Mouse (Mus musculus) myocyte (in vitro differentiated cells): ENCODE measurements around the gene Mkrn2os.

Experiments used
- CEBPB ChIP-seq: IDR thresholded peaks from 2 replicates; pipeline ENCODE4 v1.6.1; 2011; ENCODE audit warnings: mild to moderate bottlenecking, moderate library complexity; ENCODE audit not compliant: poor library complexity, insufficient read depth, severe bottlenecking
- E2F4 ChIP-seq: IDR thresholded peaks from one replicate; pipeline ENCODE4 v1.6.1; 2011; ENCODE audit warnings: mild to moderate bottlenecking, control low read depth, moderate library complexity; ENCODE audit not compliant: insufficient read depth
- MAX ChIP-seq: IDR thresholded peaks from one replicate; pipeline ENCODE4 v1.6.1; 2011; ENCODE audit warnings: low read depth, mild to moderate bottlenecking, control low read depth
- MYOD1 ChIP-seq, 3 experiments: IDR thresholded peaks; one replicate each; pipeline ENCODE4 v1.6.1; 2011; ENCODE audit warnings: control low read depth in 2 of 3, low read depth in 2 of 3, mild to moderate bottlenecking in 2 of 3, moderate library complexity in 1 of 3; ENCODE audit not compliant: insufficient read length in 2 of 3, control insufficient read depth in 1 of 3
- MYOG ChIP-seq, 3 experiments: IDR thresholded peaks; one replicate each; pipeline ENCODE4 v1.6.1; 2011; ENCODE audit warnings: control low read depth in 2 of 3, low read depth in 2 of 3, mild to moderate bottlenecking in 2 of 3; ENCODE audit not compliant: insufficient read length in 2 of 3, control insufficient read depth in 1 of 3, insufficient read depth in 1 of 3
- POLR2A ChIP-seq: IDR thresholded peaks from one replicate; pipeline ENCODE4 v1.6.1; 2011; ENCODE audit warnings: low read depth, mild to moderate bottlenecking, control low read depth, moderate library complexity; ENCODE audit not compliant: insufficient read length
- POLR2AphosphoS2 ChIP-seq: IDR thresholded peaks from one replicate; pipeline ENCODE4 v1.6.1; 2011; ENCODE audit warnings: low read depth, control low read depth; ENCODE audit not compliant: insufficient read length
- SRF ChIP-seq: IDR thresholded peaks from one replicate; pipeline ENCODE4 v1.6.1; 2011; ENCODE audit warnings: low read depth; ENCODE audit not compliant: control insufficient read depth, insufficient read length
- USF1 ChIP-seq: IDR thresholded peaks from one replicate; pipeline ENCODE4 v1.6.1; 2011; ENCODE audit warnings: low read depth, mild to moderate bottlenecking, control low read depth, moderate library complexity

DNA sequence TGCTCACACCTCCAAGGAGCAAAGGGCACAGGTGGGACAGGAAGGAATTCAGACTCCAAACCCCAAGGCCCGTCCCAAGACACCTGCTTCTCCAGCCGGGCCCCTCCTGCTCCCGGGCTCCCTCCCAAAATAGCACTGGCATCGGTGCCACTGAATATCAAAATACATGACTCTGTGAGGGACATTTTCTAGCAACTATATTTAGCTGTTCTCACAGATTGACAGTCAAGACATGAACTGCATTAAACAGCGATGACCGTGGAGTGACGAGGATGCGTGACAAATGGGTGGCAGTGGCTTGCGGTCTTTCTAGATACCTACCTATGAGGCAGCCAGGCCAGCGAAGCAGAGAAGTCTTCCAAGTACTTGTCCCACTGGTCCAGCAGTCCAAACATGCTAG lies 6.1 kb downstream of the Mkrn2os start:
- TF ChIP-seq POLR2A, result no peak
- no peak for TF ChIP-seq USF1
- TF ChIP-seq CEBPB, result no peak
- no peak for TF ChIP-seq E2F4
- peak in 1 of 3 experiments; percentile 22 for TF ChIP-seq MYOG (IDR thresholded peaks at IDR 0.05; ENCODE audit: control insufficient read depth in 1 of 3, insufficient read depth in 1 of 3, insufficient read length in 2 of 3, low read depth in 2 of 3)
- TF ChIP-seq MYOD1 (IDR thresholded peaks at IDR 0.05; ENCODE audit: control insufficient read depth in 1 of 3, insufficient read length in 2 of 3, low read depth in 2 of 3), result peak in 1 of 3 experiments; percentile 38
- TF ChIP-seq MAX, result no peak
- TF ChIP-seq SRF, result no peak
- no peak for TF ChIP-seq POLR2AphosphoS2
